Mouse (Mus musculus): ENCODE data around the gene Dqx1.

Gene Dqx1

DNA sequence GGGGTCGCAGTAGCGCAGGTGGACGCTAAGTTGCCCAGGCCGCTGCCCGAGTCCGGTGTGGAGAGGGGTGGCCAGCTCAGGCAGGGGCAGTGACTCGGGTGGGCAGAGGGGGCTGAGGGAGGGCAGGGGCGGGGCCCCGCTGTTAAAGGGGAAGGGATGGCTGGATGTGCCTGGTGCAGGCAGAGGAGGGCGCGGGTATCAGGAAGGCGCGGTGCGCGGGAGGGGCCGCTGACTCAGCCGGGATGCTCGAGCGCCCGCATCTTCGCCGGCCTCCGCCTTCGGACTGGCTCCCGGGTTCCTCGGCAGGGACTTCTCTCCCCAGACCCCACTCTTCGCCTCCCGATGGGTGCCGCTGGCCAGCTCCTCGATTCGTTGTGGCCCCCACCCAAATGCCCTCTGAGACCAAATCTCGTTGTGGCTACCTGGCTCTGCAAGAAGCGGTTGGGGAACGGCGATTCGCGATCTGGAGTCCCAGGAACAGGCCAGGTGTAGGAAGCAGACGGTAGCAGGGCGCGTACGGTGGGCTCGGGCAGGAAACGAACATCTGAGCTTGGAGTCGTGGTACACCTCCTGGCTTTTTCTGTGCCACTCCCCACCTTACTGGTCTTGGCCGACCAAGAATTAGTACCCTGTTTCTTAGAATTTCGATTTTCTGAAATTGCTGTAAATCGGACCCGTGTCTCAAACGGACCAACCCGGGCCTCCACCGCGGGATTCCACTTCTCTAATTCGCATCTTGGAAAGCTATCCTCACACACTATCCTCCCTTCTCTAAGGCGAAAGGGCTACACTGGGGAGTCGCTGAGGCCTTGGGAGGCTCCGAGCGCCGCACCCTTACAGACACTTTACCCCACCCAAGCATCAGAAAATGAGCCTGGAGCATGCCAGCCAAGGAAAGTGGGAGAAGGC lies 12.9 kb downstream of the Dqx1 start:
- DNase-seq (ENCODE audit: extremely low read depth, low read depth) = no peak

DNA sequence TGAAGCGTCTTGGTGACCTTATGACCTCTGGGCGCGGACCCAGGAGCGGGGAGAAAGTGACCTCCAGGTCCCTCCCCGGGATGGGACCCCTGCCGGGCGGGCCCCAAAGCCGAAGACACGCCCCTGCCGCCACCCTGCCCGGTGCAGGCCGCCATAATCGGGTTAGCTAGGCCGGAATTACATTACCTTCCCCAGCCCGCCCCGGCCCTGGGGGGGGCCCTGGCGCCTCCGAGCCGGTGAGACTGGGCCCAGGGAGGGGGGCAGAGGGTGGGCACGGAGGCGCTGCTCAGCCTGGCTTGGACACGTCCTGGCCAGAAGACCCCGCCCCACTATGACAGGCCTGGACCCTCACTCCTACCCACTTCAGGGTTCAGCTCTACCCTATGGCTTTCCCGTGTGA lies 13.6 kb downstream of the Dqx1 start:
- no peak for DNase-seq (ENCODE audit: extremely low read depth, low read depth)

DNA sequence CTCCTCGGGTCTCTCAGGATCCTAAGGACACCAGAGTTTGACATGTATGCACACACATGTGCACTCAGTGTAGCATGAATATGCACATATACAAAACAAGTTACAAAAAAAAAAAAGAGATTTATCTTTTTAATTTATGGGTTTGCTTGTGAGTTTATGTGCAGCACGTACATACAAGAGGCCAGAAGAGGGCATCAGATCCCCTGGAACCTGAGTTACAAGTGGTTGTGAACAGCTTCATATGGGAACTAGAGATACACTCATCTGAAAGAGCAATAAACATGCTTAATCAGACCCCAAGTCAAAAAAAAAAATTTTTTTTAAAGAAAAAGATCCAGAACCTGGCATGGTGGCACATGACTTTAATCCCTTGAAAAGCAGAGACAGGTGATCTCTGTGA lies 17.3 kb downstream of the Dqx1 start:
- no peak for DNase-seq (ENCODE audit: extremely low read depth, low read depth)

DNA sequence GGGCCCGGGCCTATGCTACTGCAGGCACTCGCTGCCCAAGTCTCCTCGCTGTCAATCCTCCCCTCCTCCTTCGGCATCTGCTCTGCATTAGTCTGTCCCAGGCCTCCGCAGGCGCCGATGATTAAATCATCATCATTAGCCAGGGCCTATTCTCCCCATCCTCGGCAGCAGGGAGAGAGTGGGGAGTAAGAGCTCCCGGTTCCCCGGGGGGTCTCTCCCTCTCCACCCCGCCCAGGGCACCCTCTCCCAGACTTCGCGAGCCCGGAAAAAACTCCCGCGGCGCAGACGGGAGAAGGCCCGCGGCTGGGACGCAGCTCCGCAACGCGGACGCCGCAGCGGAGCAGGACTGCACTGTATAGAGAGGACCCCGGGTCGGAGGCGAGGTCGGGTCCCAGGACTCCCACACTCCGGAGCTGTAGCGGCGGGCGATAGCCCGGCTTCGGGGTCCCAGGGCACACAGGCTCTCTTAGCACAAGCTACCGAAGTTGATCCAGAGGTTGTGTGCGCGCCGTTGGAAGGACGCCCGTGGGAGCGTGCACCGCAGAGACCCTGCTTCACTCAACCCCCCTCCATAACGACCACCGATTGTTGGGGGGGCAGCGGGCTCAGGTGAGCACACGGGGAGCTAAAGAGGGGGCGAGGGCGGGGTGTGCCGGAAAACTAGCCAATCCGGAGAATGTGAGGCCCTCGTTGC lies 20.1 kb downstream of the Dqx1 start, which contains the start of gene Pcgf1:
Gene Pcgf1, plus strand, starts transcription at position 240 of the 694 bp plus-strand sequence.
- DNase-seq (ENCODE audit: extremely low read depth, low read depth) = peak; percentile 15

- peak; percentile 89 for DNase-seq (ENCODE audit: extremely low read depth, low read depth)
Observed at GRCm38 (mm10) chr6:83078324-83078858, 20.7 kb downstream of the Dqx1 start.

GRCm38 (mm10) chr6:83080210-83080609 lies 22.6 kb downstream of the Dqx1 start:
- no peak for DNase-seq (ENCODE audit: extremely low read depth, low read depth)

- DNase-seq (ENCODE audit: extremely low read depth, low read depth) = no peak
Observed at GRCm38 (mm10) chr6:83083497-83083896, 25.9 kb downstream of the Dqx1 start.

- DNase-seq (ENCODE audit: extremely low read depth, low read depth) = no peak
Observed at GRCm38 (mm10) chr6:83084477-83084876, 26.8 kb downstream of the Dqx1 start.

DNA sequence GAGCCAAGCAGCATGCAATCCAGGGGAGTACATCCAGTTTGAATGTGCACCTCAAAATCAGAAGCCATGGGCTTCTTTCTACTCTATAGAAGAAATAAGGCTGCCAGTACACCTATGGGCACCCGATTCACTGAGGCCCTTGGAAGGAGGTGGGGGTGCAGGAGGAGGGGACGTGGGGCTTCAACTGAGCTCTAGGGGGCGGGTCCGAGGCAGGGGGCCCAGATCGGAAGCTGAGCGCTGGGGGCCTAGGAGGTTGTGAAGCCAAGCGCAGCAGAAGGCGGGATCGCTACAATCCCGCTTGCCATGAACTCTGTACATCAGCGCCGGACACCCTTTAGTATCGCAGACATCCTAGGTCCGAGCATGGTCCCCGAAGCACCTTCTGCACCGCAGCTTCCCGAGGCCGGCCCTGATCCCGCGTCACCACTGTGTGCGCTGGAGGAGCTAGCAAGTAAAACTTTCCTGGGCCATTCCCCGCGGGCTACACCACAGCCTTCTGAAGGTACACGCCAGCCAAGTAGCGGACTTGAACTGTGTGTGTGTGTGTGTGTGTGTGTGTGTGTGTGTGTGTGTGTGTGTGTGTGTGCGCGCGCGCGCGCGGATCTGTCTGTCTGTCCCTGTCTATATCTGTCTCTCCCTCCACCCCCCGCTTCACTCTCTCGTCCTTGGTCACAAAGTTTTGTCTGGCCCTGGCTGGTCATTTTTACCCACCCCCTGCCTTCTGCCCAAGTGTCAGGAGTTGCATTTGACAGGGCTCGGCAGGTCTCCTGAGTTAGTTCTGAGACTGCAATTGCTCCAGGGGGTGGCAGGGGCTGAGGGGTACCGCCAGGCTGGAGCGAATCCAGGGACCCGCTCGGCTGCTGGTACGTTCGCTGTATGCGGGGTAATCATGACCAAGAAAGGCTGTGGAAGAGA lies 28.7 kb downstream of the Dqx1 start, which contains the start of gene Lbx2:
Gene Lbx2, plus strand, starts transcription at position 247 of the 915 bp plus-strand sequence.
- no peak for DNase-seq (ENCODE audit: extremely low read depth, low read depth)

DNA sequence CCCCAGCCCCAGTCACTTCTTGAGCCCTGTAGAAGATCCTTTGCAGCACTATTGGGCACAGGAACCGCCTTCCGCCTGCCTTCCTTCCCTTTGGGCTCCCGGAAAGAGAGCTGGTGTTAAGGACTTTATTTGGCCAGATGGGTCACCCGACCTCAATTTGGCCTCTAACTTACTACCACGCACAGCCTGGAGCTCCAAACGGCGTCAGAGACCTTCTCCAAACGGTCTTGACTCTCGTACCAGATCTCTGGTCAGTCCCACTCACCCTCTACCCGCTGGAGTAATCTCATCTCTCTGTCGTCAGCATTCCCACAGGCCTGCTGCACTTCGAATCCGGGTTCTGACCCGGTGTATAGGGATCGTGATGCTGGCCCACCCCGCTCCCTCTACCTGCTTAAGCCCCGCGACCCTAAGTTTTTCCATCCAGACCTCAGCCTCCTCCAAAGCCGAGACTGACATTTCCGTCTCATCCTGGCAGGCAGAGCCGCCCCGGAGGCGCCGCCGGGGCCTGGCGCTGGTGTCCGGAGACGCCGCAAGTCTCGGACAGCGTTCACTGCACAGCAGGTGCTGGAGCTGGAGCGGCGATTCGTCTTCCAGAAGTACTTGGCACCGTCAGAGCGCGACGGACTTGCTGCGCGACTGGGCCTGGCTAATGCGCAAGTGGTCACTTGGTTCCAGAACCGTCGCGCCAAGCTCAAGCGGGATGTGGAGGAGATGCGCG lies 29.7 kb downstream of the Dqx1 start:
- no peak for DNase-seq (ENCODE audit: extremely low read depth, low read depth)

DNA sequence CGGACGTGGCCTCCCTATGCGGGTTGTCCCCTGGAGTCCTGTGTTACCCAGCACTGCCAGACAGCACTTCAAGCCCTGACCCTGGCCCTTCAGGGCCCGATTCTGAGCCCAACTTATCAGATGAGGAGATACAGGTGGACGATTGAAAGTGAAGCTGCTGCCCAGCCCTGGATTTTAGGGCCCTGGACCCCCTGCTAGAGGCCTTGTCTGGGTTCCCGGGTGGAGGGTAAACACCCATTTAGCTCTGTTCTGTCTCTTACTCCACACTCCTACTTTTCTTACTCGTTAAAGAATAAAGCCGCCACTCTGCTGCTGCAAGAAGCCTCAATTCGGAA lies 30.2 kb downstream of the Dqx1 start:
- DNase-seq (ENCODE audit: extremely low read depth, low read depth) = no peak

- no peak for DNase-seq (ENCODE audit: extremely low read depth, low read depth)
Observed at GRCm38 (mm10) chr6:83092416-83093127, 34.9 kb downstream of the Dqx1 start.

- DNase-seq (ENCODE audit: extremely low read depth, low read depth) = no peak
Observed at GRCm38 (mm10) chr6:83095968-83096367, 38.3 kb downstream of the Dqx1 start.

- DNase-seq (ENCODE audit: extremely low read depth, low read depth) = no peak
Observed at GRCm38 (mm10) chr6:83098411-83098810, 40.8 kb downstream of the Dqx1 start.

DNA sequence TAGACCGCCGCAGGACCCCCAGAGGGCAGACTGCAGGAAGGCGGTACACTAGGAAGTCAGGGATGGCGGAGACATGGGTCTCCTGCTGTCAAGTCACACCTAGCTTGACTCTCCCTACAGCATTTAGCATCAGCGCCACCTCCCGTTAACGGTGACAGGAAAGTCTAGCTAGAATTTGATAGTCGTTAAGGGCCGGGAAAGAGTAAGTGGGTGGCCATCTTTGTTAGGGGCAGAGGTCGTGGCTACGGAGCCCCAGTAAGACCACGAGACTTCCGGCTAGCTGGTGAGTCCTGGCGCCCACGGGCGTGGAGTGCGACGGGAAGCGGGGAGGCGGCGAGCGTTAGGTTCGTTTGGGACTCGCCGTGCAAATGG lies 43.7 kb downstream of the Dqx1 start, which contains the start of the genes Ccdc142 and Gm42688:
Gene Ccdc142, plus strand, starts transcription at position 286 of the 372 bp plus-strand sequence.
Gene Gm42688, plus strand, starts transcription at position 302 of the 372 bp plus-strand sequence.
- DNase-seq (ENCODE audit: extremely low read depth, low read depth) = peak; percentile 87

DNA sequence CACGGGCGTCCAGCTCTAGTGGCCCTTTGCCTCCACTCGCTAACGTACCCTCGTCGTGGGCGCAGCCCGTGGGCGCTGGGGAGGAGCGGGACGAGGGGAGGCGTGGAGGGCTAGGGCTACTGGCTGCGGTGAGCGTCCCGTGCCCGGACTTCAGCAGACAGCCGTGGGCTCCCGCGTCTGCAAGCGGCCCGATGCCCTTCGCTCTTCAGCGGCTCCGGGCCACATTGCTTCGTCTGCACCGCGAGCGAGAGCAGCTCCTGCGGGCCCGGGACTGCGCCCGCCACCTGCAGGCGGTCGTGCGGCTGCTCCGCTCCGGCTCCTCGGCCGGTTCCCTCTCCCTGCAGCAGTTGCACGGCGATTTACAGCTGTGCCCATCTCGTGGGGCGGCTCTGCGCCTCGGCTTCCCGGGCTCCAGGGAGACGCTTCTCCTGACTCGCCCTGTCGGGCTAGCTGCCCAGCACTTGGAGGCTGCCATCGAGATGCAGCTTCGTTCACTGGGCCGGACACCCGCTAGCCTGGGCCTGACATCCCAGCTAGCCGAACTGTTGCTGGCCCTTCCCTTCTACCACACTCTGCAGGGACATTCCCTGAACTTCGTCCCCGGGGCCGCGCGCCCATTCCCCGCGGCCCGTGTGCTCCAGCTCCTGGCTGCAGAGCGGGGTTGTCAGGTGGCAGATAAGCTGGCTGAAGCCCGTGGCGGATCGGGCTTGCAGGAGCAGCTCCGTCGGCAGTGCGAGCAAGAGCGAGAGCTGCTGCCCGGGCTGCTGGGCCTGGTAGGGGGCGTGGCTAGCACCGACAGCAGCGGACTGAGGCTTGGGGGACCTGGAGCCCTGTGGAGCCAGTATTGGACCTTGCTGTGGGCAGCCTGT lies 44.3 kb downstream of the Dqx1 start:
- no peak for DNase-seq (ENCODE audit: extremely low read depth, low read depth)

DNA sequence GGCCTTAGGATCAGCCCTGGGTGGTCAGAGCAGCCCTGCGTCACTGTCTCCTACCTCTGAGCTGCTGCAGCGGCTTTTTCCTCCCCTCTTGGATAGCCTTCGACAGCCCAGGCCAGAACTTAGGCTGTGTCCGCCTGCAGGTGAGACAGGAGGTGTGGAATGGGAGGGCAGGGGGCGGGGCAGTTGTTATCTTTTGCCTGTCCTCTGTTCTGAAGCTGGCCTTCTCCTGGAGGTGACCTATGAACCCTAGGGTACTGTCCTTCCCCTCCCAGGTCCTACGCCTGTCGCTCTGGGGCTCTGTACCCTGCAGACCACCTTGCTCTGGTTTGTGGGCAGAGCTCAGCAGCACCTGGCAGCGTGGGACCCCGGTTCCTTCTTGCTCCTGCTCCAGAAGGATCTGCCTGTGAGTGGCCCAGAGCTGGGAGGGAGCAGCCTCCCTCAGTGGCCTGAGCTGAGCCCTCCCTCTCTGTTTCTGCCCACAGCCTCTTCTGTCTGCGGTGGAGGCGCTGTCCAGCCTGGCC lies 45.5 kb downstream of the Dqx1 start:
- no peak for DNase-seq (ENCODE audit: extremely low read depth, low read depth)

GRCm38 (mm10) chr6:83104158-83104557 lies 46.5 kb downstream of the Dqx1 start:
- no peak for DNase-seq (ENCODE audit: extremely low read depth, low read depth)
